Mouse (Mus musculus): Measurements from ENCODE around the gene Ostc. TPM values are rescaled to one million over a fixed set of nuclear protein-coding genes. Genes with fewer than 3 reads are reported as not detected.

Ostc gene
- 122 TPM for polyA plus RNA-seq (2017; shearing (Covaris generic))

GRCm38 (mm10) chr3:130708967-130709924 is at the start of gene Ostc:
Gene Ostc (minus strand): TSS chr3:130709444.

GRCm38 (mm10) chr3:130730189-130730653 is 21.0 kb upstream of the Ostc start, which contains the start of gene Rpl34:
Gene Rpl34 (minus strand): TSS chr3:130730398.

Other genes with a start within 250 kb of the Ostc start
- 0.14 TPM for gene Etnppl, start 92.0 kb downstream of the Ostc start, polyA plus RNA-seq (2017; shearing (Covaris generic))
- 1,064 TPM for gene Rpl34, start 21.0 kb upstream of the Ostc start, polyA plus RNA-seq (2017; shearing (Covaris generic))